Mouse (Mus musculus): Measurements from ENCODE around the gene Gstt4. TPM values are rescaled to one million over a fixed set of nuclear protein-coding genes. Genes with fewer than 3 reads are reported as not detected.

Gstt4 gene
- not detected in 2 replicates for polyA plus RNA-seq (2012; rRNA removed)

DNA sequence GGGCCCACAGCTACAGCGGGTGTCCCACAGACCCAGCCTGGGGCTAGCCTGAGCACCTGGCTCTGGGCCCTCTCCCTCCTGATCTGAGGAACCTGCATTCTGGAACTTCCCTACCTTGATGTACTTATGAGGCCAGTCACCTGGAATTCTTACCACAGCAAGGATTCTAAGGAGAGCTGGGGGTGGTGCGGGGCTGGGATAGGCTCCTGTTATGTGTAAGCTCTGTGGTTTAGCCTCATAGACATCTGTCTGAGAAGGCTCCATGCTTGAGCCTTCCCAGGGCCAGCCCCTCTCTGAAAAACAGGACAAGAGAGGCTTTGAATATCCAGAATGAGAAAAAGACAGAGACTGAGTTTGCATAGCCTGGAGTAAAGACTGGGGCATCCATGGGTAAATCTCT, at the start of gene Gstt4:
TSS of gene Gstt4 (minus strand) at position 101 of the 400 bp plus-strand sequence.

GRCm38 (mm10) chr10:75859786-75860470, 37.6 kb upstream of the Gstt4 start, which contains the start of gene Mif:
Gene Mif (minus strand): TSS chr10:75860240.

GRCm38 (mm10) chr10:75837248-75837759, 15.0 kb upstream of the Gstt4 start, which contains the start of gene Gstt2:
Gene Gstt2 (minus strand): TSS chr10:75837424.

GRCm38 (mm10) chr10:75798176-75798696, 24.1 kb downstream of the Gstt4 start, which contains the start of gene Gstt1:
Gene Gstt1 (minus strand): TSS chr10:75798584.

GRCm38 (mm10) chr10:75780769-75781578, 41.4 kb downstream of the Gstt4 start, which contains the start of the genes Gm20441 and Gstt3:
Gene Gm20441 (minus strand): TSS chr10:75780954.
Gene Gstt3 (minus strand): TSS chr10:75781414.

DNA sequence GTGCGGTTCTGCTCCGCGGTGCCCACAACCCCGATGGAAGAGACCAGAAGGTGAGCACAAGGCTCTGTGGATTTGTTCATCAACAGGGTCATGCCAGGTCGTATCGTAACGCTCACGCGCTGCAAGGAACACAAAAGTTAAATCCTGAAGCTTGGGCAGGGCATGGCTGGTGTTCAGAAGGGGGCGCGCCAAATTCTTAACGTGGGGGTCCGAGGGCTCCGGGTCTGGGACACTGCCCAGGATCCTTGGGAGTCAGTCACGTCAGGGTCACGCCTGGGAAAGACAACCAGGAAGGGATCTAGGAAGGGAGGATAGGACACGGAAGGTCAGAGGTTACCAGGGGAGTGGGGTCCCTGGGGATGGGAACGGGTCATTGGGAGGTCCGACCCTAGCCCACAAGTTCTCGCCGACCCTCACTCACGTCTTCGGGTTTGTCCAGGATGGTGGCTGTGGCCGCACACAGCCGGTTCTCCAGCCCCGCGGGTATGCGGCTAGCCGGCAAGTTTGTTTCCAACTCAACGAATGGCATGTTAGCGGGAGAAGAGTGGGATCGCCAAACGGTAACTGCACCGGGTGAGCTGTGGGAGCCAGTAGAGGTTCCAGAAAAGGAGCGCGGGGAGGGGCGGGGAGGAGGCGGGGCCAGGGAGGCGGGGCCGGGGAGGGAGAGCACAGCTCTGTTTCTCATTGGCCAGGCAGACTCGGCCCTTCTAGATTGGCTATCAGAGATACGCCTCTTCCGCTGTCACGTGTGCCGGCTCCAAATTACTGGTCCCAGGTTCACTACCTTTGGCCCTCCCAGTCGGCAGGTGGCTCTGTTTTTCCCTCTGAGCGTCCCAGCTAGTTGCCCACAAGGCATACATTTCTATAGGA, 49.3 kb downstream of the Gstt4 start, which contains the start of gene Ddt:
TSS of gene Ddt (minus strand) at position 620 of the 870 bp plus-strand sequence.

Other genes starting within 250 kb of the Gstt4 start
- 1.1 and 3.1 TPM in 2 replicates for gene Ggt5, start 233.2 kb downstream of the Gstt4 start, polyA plus RNA-seq (2012; rRNA removed)
- 2.1 and 2.8 TPM in 2 replicates for gene Susd2, start 178.5 kb downstream of the Gstt4 start, polyA plus RNA-seq (2012; rRNA removed)
- gene Cabin1, start 58.2 kb downstream of the Gstt4 start, polyA plus RNA-seq (2012; rRNA removed): 35.0 and 37.3 TPM in 2 replicates
- 54.7 and 59.6 TPM in 2 replicates for gene Ddt, start 49.1 kb downstream of the Gstt4 start, polyA plus RNA-seq (2012; rRNA removed)
- not detected in 2 replicates for gene Gm20441, start 41.6 kb downstream of the Gstt4 start, polyA plus RNA-seq (2012; rRNA removed)
- gene Gstt3, start 41.1 kb downstream of the Gstt4 start, polyA plus RNA-seq (2012; rRNA removed): 1.3 and 2.3 TPM in 2 replicates
- 6.6 and 8.6 TPM in 2 replicates for gene Gstt1, start 24.0 kb downstream of the Gstt4 start, polyA plus RNA-seq (2012; rRNA removed)
- 11.9 and 12.5 TPM in 2 replicates for gene Gstt2, start 14.9 kb upstream of the Gstt4 start, polyA plus RNA-seq (2012; rRNA removed)
- gene Mif, start 37.7 kb upstream of the Gstt4 start, polyA plus RNA-seq (2012; rRNA removed): 736 and 1,827 TPM in 2 replicates
- 2.4 and 3.3 TPM in 2 replicates for gene Derl3, start 70.9 kb upstream of the Gstt4 start, polyA plus RNA-seq (2012; rRNA removed)
- gene Smarcb1, start 99.1 kb upstream of the Gstt4 start, polyA plus RNA-seq (2012; rRNA removed): 136 TPM in 2 replicates
- 14.2 and 18.3 TPM in 2 replicates for gene Chchd10, start 110.6 kb upstream of the Gstt4 start, polyA plus RNA-seq (2012; rRNA removed)
- 36.9 and 51.5 TPM in 2 replicates for gene Mmp11, start 114.0 kb upstream of the Gstt4 start, polyA plus RNA-seq (2012; rRNA removed)
- gene Gm867, start 118.1 kb upstream of the Gstt4 start, polyA plus RNA-seq (2012; rRNA removed): 0.59 and 1.6 TPM in 2 replicates
- gene Vpreb3, start 120.5 kb upstream of the Gstt4 start, polyA plus RNA-seq (2012; rRNA removed): not detected in 2 replicates
- gene Gm5134, start 132.0 kb upstream of the Gstt4 start, polyA plus RNA-seq (2012; rRNA removed): 0.05 and 0.11 TPM in 2 replicates
- gene Zfp280b, start 210.1 kb upstream of the Gstt4 start, polyA plus RNA-seq (2012; rRNA removed): 17.7 and 20.8 TPM in 2 replicates